Mouse (Mus musculus) frontal cortex, postnatal 25 days (tissue): ENCODE results near the gene Sap30bp.

Source experiments
- DNase-seq, 2 experiments: peaks; one replicate each; pipeline ENCODE4 v3.0.0; 2022; ENCODE audit warnings: low spot score in 2 of 2

The Sap30bp gene

DNA sequence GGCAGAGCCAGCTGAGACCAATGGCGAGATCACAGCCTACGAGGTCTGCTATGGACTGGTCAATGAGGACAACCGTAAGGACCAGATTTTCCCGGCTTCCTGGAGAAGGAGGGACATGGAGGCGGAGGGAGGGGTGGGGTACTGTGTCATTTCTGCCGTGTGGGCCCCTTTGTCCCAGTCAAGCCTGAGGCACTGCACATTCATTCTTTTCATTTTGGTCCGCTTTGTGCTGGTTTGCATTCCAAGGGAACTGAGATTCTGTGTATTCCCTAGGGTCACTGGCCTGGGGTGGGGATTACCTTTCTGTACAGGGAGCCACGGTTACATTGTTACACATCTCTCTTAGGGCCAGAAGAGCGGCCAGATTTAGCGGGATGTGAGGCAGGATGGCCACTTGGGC is 67.5 kb downstream of the Sap30bp start:
- DNase-seq: no peak

DNA sequence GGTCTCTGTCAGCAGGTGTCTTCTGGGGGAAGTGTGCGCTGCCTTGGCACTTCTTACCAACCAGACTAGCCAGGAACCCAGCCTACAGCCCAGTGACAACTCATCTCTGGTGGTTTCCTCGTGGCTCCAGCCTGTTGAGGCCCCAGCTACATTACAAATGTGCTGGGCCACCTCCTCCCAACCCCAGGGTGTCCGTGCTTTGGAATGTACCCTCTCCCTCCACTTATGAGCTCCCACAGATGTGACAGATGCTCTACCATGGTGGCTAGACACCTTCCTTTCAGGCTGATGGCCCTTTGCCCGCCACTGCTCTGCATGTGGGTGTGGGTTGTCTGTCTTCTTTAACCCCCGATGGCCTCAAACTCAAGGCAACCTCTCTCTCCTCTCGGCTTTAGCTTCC is 68.6 kb downstream of the Sap30bp start:
- no peak for DNase-seq

DNA sequence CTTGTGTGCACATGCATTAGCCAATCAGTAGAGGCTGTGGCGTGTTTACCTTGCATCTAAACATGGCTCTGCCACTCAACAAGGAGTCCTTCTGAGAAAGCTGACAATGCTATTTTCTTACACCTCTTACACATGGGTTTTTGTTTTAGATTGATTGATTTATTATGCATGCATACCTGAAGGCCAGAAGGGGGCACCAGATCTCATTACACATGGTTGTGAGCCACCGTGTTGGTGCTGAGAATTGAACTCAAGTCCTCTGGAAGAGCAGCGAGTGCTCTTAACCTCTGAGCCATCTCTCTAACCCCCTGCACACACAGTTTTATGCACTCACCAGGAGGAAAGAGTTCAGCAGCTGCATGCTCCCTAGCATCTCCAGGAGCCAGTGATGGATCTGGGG is 69.8 kb downstream of the Sap30bp start:
- DNase-seq: no peak

DNA sequence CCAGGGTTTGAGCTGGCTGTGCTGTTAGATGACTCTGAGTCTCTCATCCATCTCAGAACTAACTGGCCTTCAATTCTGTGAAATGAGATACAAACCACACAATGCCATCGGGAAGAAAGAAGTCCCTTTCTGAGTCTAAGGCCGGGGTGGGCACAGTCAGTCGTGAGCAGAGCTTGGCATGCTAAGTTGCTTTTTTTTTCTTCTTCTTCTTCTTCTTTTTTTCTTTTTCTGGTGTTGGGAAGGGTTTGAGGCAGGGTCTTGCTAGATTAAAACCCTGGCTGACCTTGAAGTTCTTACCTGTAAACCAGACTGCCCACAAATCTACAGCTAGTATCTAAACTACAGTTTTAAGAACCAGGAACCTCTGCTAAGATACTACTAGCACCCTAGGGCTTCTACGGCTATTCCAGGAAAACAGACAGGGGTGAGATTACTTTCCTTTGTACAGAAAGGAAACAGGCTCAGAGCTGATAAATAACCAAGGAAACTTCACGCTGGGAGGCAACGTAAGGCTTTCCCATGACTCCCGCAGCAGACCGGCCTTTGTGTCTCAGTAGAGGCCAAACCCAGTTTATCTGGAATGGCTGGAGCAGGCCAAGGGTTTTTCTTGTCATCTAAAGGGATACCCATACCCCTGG is 71.2 kb downstream of the Sap30bp start:
- DNase-seq: no peak

DNA sequence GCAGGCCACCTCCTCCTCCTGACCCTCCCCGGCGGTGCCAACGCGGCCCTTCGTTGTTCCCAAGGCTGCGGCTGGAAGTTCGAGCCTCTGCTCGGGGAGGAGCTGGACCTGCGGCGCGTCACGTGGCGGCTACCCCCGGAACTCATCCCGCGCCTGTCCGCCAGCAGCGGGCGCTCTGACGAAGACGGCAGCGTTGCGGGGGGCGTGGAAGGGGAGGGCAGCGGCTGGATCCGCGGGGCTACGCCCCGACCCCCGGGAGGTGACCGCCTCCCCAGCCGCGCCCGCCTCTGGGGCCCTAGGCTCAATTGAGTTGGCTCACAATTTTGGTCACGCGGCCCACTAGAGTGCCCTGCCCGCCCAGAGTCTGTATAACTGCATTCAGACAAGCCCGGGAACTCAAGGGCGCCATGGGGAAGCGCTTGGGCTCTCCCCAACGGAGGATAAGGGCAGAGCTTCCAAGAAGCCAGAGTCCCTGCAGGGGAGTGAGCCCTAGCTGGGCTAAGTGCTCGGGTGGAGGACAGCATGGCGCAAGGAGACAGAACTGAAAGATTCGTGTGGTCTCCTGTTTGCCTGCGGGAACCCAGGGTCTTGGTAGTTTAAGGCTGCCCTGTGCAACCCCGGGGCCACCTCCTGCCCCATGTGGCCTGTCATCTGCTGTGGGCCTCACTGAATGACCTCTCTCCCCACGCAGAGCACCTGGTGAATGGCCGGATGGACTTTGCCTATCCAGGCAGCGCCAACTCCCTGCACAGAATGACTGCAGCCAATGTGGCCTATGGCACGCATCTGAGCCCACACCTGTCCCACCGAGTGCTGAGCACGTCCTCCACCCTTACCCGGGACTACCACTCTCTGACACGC is 72.0 kb downstream of the Sap30bp start:
- DNase-seq: peak; percentile 36 to 46

DNA sequence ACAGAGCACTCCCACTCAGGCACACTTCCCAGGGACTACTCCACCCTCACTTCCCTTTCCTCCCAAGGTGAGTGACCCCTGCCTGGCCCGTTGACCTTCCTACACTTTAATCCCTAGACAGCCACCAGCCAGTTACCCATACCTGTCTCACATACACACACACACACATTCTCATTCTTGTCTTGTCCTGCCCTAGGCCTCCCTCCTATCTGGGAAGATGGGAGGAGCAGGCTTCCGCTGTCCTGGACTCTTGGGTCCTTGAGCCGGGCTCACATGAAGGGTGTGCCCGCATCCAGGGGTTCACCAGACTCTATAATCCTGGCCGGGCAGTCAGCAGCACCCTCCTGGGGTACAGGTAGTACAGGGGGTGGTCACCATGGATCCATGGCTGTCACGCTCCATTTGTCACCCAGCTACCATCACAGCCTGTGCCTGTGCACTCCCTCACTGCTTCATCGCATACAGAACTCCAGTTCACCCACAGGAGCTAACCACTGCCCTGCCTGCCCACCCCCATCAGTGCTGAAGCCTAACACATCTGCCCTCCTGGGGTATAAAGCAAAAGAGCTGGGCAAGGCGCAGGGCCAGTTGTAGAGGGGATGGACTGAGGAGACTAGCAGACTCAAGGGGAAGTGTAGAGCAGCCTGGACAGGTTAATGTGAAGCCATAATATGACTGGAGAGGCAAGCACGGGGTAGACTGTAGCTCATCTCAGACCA is 72.8 kb downstream of the Sap30bp start:
- DNase-seq: no peak

DNA sequence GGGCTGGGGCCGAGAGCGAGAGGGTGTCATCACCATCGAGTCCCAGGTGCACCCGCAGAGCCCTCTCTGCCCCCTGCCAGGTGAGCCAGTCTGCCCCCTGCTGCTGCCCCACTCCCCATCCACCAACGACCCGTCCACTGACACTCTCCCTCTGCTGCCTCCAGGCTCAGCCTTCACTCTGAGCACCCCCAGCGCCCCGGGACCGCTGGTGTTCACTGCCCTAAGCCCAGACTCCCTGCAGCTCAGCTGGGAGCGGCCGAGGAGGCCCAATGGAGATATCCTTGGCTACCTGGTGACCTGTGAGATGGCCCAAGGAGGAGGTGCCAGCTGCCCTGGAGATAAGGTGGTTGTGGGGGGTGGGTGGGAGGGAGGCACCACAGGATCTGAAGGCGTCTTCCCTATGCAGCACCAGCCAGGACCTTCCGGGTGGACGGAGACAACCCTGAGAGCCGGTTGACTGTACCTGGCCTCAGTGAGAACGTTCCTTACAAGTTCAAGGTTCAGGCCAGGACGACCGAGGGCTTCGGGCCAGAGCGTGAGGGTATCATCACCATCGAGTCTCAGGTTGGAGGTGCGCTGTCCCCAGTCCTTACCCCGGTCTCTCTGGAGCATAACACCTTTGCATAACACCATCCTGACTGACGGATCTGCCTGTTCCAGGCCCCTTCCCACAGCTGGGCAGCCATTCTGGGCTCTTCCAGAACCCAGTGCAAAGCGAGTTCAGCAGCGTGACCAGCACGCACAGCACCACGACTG is 74.2 kb downstream of the Sap30bp start:
- DNase-seq: no peak

DNA sequence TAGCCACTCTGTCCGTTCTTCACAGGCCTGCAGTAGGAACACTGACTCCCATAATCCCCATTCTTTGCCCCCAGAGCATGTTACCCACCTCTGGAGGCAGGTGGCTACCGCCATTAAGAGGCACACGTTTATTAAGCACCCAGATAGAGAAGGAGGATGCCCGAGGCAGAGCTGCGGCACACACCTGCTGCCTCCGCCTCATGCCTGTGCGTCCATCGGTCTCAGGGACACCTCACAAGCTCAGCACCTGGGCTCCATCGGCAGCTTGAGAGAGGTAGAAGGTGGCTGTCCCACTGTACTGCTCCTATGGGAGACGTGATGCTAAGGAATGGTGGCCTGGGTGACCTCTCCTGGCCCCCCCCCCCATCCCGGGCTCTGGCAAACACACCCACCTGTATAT is 75.3 kb downstream of the Sap30bp start:
- DNase-seq: no peak

DNA sequence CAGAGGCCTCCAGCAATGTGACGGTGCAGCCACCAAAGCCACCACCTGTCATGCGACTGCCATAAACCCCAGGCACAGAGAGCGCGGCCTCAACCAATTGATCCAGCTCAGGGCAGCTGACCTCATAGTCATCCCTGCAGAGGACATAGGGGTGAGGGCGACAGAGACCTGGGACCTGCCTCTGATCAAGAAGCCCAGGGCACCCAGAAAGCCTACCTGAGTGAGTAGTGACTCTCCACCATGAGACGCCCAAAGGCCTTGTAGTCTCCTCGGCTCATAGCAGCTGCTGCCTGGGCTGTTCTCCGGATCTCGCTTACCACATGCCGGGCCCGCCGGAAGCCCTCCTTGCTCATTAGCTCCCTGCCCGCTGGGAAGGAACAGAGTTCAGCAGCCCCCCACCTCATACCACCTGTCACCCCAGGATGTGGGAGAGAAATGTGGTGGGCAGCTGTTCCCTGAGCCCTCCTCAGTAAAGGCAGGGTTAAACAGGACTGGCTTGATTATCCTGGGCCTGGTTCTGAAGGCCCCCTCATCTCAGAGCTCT is 75.8 kb downstream of the Sap30bp start:
- DNase-seq: no peak

DNA sequence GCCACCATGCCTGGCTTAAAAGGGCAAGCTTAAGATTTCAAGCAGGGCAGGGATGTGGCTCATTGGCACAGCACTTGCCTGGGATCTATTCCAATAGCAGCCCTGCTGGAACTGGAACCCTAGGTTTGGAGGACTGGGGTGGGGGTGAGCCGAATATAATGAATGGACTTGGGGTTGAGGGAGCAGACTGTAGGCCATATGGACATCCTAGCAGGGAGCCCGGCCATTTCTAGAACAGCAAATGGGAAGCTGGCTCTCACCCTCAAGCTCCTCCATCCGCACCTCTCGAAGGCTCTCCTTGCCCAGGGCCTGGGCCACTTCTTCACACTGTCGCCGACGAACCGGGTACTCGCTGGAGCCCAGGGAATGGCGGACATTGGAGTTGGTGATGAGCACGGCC is 76.6 kb downstream of the Sap30bp start:
- DNase-seq: no peak

DNA sequence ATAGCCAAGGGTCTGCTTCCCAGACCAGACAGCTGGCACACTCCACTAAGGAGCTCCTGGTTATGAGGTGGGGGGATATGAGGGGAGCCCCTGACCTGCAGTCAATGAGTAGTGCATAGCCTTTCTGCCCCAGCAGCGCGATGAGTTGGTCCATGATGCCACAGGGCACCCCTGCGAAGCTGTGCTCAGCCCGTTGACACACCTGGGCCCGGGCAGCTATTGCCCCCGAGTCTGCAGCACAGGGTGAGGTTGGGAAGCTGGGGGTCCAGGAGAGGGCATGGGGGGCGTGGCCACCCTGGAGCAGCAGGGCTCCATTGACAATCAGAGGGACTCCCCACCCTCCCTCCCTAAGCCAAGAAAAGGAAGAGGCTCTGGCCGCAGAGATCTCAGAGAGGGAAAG is 77.1 kb downstream of the Sap30bp start:
- DNase-seq: no peak

DNA sequence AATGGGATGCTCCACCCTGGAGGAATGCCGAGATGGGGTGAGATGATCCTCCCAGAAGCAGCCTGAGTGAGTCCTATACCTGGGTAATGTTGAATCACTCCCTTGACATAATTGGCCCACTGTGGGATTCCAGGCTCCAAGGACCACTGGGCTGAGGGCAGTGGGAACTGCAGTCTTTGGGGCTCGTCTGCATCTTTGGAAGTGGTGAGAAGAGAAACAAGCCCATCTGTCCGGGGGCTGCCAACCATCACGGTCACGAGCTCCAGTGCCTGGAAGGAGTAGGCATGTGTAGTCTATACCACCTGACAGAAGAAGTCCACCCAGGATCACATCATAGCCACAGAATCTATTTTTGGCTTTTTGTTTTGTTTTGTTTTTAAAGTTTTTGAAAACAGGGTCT is 77.9 kb downstream of the Sap30bp start:
- DNase-seq: no peak

DNA sequence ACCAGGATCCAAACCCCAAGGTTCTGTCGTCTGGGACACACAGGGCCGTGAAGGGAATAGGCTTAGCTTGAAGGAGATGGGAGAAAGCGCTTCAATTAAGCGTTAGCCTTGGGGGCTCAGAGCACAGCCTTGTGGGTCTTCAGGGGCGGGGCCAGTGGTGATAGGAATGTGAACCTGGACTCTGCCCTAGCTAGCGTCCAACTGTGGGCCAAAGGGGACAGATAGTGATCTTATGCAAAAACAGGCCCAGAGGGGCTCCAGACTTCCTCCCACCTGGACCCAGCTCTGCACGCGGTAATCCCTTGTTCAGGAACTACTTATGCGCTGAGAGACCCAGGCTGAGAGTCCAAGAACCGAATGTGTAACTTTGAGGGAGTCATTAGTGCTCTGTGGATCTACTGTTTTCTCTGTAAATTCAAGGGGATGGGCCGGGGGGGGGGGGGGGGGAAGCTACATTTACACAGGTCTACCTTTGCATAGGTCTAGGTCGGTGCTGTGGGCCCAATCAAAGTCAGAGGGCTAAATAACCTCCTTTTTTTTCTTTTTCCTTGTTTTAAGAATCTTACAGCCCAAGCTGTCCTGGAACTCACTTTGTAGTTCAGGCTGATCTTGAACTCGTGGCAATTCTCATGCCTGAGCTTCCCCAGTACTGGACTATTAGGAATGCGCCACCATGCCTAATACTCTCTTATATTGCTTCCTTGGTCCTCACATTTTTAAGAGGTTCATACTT is 78.6 kb downstream of the Sap30bp start:
- no peak for DNase-seq

DNA sequence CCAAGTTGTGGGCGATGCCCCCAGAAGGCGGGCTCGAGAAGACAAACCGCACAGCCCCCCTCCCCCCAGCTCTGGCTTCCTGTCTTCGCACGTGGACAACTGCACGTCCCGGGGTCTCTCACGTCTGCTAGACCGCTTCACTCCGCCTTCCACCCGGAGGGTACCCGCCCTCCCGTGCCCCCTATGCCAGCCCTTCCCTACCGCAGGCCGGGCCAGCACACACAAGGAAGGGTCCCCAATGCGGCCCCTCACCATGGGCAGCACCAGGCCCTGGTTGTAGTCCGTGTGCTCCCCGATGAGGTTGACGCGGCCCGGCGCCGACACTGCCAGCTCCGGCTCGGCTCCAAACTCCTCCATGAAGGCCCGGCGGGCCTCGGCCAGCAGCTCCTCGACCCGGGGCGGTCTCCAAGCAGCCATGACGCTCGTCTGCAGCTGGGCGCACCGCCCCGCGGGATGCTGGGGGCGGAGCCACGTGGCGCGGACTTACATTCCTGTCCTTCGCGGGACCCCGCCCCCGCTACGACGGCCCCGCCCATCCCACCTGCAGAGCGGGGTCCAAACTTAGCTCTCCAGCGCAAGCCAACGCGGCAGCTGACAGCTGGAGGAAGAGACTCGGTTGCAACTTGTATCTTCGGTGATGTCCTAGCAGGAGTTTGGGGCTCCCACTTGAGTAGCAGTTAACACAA is 79.3 kb downstream of the Sap30bp start, which contains the start of gene Galk1:
Galk1 (minus strand) TSS at position 458 of the 686 bp plus-strand sequence.
- peak; percentile 64 to 69 for DNase-seq

DNA sequence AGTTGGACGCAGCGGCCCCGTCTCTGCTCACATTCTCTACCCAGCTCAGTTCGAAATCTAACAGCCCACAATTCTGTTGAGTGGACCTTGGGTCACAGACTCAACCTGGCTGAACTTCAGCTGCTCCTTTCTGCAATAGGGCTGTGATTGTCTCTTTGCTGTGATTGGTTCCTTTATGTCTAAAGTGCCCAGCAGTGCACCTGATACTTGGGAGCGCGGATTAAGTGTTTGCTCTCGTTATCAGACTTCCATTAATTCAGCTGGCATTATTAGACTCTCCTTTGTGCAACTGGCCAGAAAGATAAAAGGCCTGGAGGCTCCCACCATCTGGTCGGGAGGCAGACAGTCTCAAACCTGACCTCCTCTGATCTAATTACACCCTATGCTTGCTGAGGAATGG is 81.7 kb downstream of the Sap30bp start:
- no peak for DNase-seq
